In the genomic region with DNA sequence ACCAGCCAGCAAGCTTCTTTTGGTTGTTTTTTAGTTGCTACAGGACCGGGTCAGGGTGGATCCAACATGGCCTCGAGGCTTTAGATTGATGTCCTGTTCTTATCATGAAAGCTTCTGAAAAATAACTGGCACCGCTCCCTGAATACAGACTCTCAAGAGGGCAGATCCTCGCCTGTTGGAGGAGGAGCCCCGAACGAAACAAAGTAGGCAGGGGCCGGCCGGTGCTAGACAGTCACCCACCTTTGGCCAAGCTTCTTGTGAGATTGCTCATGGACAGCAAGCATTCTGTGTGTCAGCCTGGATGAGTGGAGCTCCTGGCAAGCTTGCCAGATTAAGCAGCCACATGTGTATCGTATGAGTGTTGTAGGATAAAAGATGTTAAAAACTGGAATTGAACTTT, we compare ENCODE assay signal across 30 mouse cellular contexts. TPM values are rescaled to one million over a fixed set of nuclear protein-coding genes. Genes with fewer than 3 reads are reported as not detected.
DNase-seq lines count a peak whose midpoint lies in the region; ATAC-seq and TF ChIP-seq lines count a peak whose summit lies in the region.
"Had no signal": no experiment of that assay in that cellular context is flagged by ENCODE, and none has a peak within 500 bp of the region (broad histone marks: within the 10 kb centered on the region; RNA-seq: fewer than 3 reads in every experiment).

No protein-coding gene starts in this region.

- peak; percentile 41 to 53 for DNase-seq in cerebellum, postnatal 10 days
- no peak for DNase-seq in cerebellum, adult 11 months
- no peak for DNase-seq in midbrain, postnatal 0 days (ENCODE audit: low spot score)
- DNase-seq in adrenal gland, postnatal 10 days, result peak; percentile 44
- DNase-seq in adrenal gland, postnatal 36 days, result peak; percentile 47 to 51
- DNase-seq in ovary, postnatal 14 days (ENCODE audit: low spot score), result no peak
- no peak for DNase-seq in cerebellum, postnatal 36 days
- DNase-seq: cerebellum, adult 18-20 months; cerebellum, adult 9-10 months; cerebellum, postnatal 25 days; embryo, embryonic 11 days; gastrocnemius, postnatal 25 days; heart, adult 18-20 months; heart, postnatal 10 days; heart, postnatal 36 days had no signal

- H3K4me2 ChIP-seq in midbrain, embryonic 15.5 days, result no peak overlapping the region
- H3K4me2 ChIP-seq in midbrain, postnatal 0 days (ENCODE audit: low read depth, low read length, poor library complexity, severe bottlenecking), result no peak overlapping the region
- H3K4me2 ChIP-seq: embryonic facial prominence, embryonic 13.5 days; forebrain, embryonic 12.5 days; forebrain, embryonic 15.5 days; heart, embryonic 12.5 days; heart, embryonic 15.5 days; hindbrain, embryonic 13.5 days; intestine, embryonic 15.5 days had no signal

- no peak overlapping the region for H3K4me3 ChIP-seq in midbrain, embryonic 15.5 days
- no peak overlapping the region for H3K4me3 ChIP-seq in midbrain, postnatal 0 days (ENCODE audit: low read depth, low read length)
- H3K4me3 ChIP-seq: embryonic facial prominence, embryonic 10.5 days; embryonic facial prominence, embryonic 13.5 days; erythroblast, embryonic 14.5 days; forebrain, embryonic 12.5 days; forebrain, embryonic 15.5 days; heart, embryonic 12.5 days; heart, embryonic 15.5 days; hindbrain, embryonic 10.5 days; hindbrain, embryonic 13.5 days; intestine, embryonic 15.5 days had no signal

- peaks cover 31% of the 10 kb centered on the region for H3K4me1 ChIP-seq in midbrain, embryonic 15.5 days
- no peaks in the 10 kb centered on the region; the same call in 1 of the 2 replicates for H3K4me1 ChIP-seq in midbrain, postnatal 0 days (ENCODE audit: insufficient read depth, low read length)

- no peak overlapping the region for H3K9ac ChIP-seq in midbrain, embryonic 15.5 days
- H3K9ac ChIP-seq in midbrain, postnatal 0 days (replicated peaks; ENCODE audit: low read length, poor library complexity, severe bottlenecking), result no peak overlapping the region
- H3K9ac ChIP-seq: embryonic facial prominence, embryonic 13.5 days; forebrain, embryonic 12.5 days; forebrain, embryonic 15.5 days; heart, embryonic 12.5 days; heart, embryonic 15.5 days; hindbrain, embryonic 13.5 days; intestine, embryonic 15.5 days had no signal

- peak overlapping the region; percentile 42; the same call in 1 of the 2 replicates for H3K27ac ChIP-seq in midbrain, embryonic 15.5 days
- no peak overlapping the region for H3K27ac ChIP-seq in midbrain, postnatal 0 days (ENCODE audit: low read depth, low read length)
- H3K27ac ChIP-seq: embryonic facial prominence, embryonic 10.5 days; embryonic facial prominence, embryonic 13.5 days; forebrain, embryonic 12.5 days; forebrain, embryonic 15.5 days; heart, embryonic 15.5 days; hindbrain, embryonic 10.5 days; hindbrain, embryonic 13.5 days; intestine, embryonic 15.5 days had no signal

- TF ChIP-seq CTCF in midbrain, postnatal 0 days (IDR thresholded peaks at IDR 0.05), result no peak

- H3K9me3 ChIP-seq in midbrain, embryonic 15.5 days, result no peaks in the 10 kb centered on the region
- no peaks in the 10 kb centered on the region for H3K9me3 ChIP-seq in midbrain, postnatal 0 days (ENCODE audit: low read length)
- H3K9me3 ChIP-seq: embryonic facial prominence, embryonic 10.5 days; embryonic facial prominence, embryonic 13.5 days; forebrain, embryonic 12.5 days; forebrain, embryonic 15.5 days; heart, embryonic 12.5 days; heart, embryonic 15.5 days; hindbrain, embryonic 10.5 days; hindbrain, embryonic 13.5 days; intestine, embryonic 15.5 days had no signal

- 58% methylated on average over 9 of the region's 9 CpGs for WGBS in midbrain, embryonic 15.5 days
- 59% methylated on average over 9 of the region's 9 CpGs for WGBS in midbrain, postnatal 0 days

- ATAC-seq in midbrain, embryonic 15.5 days (replicated peaks), result no peak
- ATAC-seq in midbrain, postnatal 0 days (ENCODE audit: low FRiP score), result no peak
- ATAC-seq: activated CD4-positive, CD25-positive, alpha-beta regulatory T cell, adult 4 months; CD4-positive, CD25-positive, alpha-beta regulatory T cell, adult 4 months; forebrain, embryonic 15.5 days; hindbrain, embryonic 16.5 days; intestine, embryonic 15.5 days had no signal

- peaks cover 74% of the 10 kb centered on the region for H3K27me3 ChIP-seq in midbrain, embryonic 15.5 days (replicated peaks)
- H3K27me3 ChIP-seq in midbrain, postnatal 0 days (ENCODE audit: insufficient read depth, low read length), result peaks cover 12% of the 10 kb centered on the region

- no peaks in the 10 kb centered on the region for H3K36me3 ChIP-seq in midbrain, embryonic 15.5 days (replicated peaks)
- H3K36me3 ChIP-seq in midbrain, postnatal 0 days (ENCODE audit: insufficient read depth, low read length), result peaks cover 12% of the 10 kb centered on the region

RNA-seq across cellular contexts. Expression of gene Barhl1, which starts 11.7 kb away (rescaled TPM):
- 53.5 and 77.8 TPM in 2 replicates for polyA plus RNA-seq in midbrain, embryonic 15.5 days (2015; fragmentation: Nextera tagmentation; extraction: Ambion mirVana)
- 36.8 and 49.0 TPM in 2 replicates for total RNA-seq in midbrain, postnatal 0 days (2014; rRNA removed)
- polyA plus RNA-seq in midbrain, postnatal 0 days (2015; fragmentation: Nextera tagmentation; extraction: Ambion mirVana), result 36.8 and 36.9 TPM in 2 replicates
- total RNA-seq in adrenal gland, postnatal 10 days (2021), result under 1 TPM; 0.12 to 0.24 TPM
- total RNA-seq in adrenal gland, postnatal 36 days (2021), result not detected
- total RNA-seq: gastrocnemius, adult 8-10 months; gastrocnemius, postnatal 25 days; heart, adult 18-20 months; heart, postnatal 10 days; heart, postnatal 36 days had no signal
- polyA plus RNA-seq: activated CD4-positive, CD25-positive, alpha-beta regulatory T cell, adult 4 months; CD4-positive, CD25-positive, alpha-beta regulatory T cell, adult 4 months; embryonic facial prominence, embryonic 13.5 days; erythroblast, embryonic 14.5 days; heart, embryonic 12.5 days; heart, embryonic 15.5 days had no signal

Comparison
In these comparisons a context has a peak if more than half of its experiments do, and no peak if none do; other contexts are left out.
1. DNase-seq: peak in cerebellum, postnatal 10 days (2 of 2), adrenal gland, postnatal 10 days (single experiment) and adrenal gland, postnatal 36 days (2 of 2); none in cerebellum, adult 11 months (single experiment), midbrain, postnatal 0 days (single experiment), ovary, postnatal 14 days (single experiment) and cerebellum, postnatal 36 days (0 of 2).
2. RNA of gene Barhl1, which starts 11.7 kb away (total RNA-seq): 36.8 to 49.0 TPM in midbrain, postnatal 0 days; 0.12 to 0.24 TPM in adrenal gland, postnatal 10 days and not detected in adrenal gland, postnatal 36 days; every median in the first group is over 10 times any median in the second.